Mouse (Mus musculus): ENCODE measurements around the gene Prrc2b.

- TF ChIP-seq CTCF (IDR thresholded peaks at IDR 0.05; ENCODE audit: low read depth) = no peak
- TF ChIP-seq EP300 (optimal IDR thresholded peaks at IDR 0.05) = no peak
Measured at GRCm38 (mm10) chr2:32155614-32156013, 4.7 kb downstream of the Prrc2b start.

Data from stomach, postnatal 0 days (tissue).